Mouse (Mus musculus) myocyte (in vitro differentiated cells): Measurements from ENCODE around the gene Dcp1a. TPM values are rescaled to one million over a fixed set of nuclear protein-coding genes. Genes with fewer than 3 reads are reported as not detected.

Source experiments
- H3K27me3 ChIP-seq: one replicate; pipeline ENCODE4 v1.6.1; 2011; ENCODE audit not compliant: control insufficient read depth, insufficient read depth, insufficient read length
- H3K36me3 ChIP-seq: one replicate; pipeline ENCODE4 v1.6.1; 2011; ENCODE audit not compliant: control insufficient read depth, insufficient read depth
- H3K4me2 ChIP-seq: one replicate; pipeline ENCODE4 v1.6.1; 2011; ENCODE audit warnings: low read depth, control low read depth
- H3K4me3 ChIP-seq: one replicate; pipeline ENCODE4 v1.5.1; 2011; ENCODE audit warnings: mild to moderate bottlenecking, control low read depth, moderate library complexity
- H3K79me2 ChIP-seq: one replicate; pipeline ENCODE4 v1.6.1; 2011; ENCODE audit not compliant: control insufficient read depth, insufficient read depth
- H3ac ChIP-seq: one replicate; pipeline ENCODE4 v1.6.1; 2011; ENCODE audit not compliant: control insufficient read depth, insufficient read length
- CEBPB ChIP-seq: IDR thresholded peaks from 2 replicates; pipeline ENCODE4 v1.6.1; 2011; ENCODE audit warnings: mild to moderate bottlenecking, moderate library complexity; ENCODE audit not compliant: poor library complexity, insufficient read depth, severe bottlenecking
- E2F4 ChIP-seq: IDR thresholded peaks from one replicate; pipeline ENCODE4 v1.6.1; 2011; ENCODE audit warnings: mild to moderate bottlenecking, control low read depth, moderate library complexity; ENCODE audit not compliant: insufficient read depth
- MAX ChIP-seq: IDR thresholded peaks from one replicate; pipeline ENCODE4 v1.6.1; 2011; ENCODE audit warnings: low read depth, mild to moderate bottlenecking, control low read depth
- MYOD1 ChIP-seq, 3 experiments: IDR thresholded peaks; one replicate each; pipeline ENCODE4 v1.6.1; 2011; ENCODE audit warnings: control low read depth in 2 of 3, low read depth in 2 of 3, mild to moderate bottlenecking in 2 of 3, moderate library complexity in 1 of 3; ENCODE audit not compliant: insufficient read length in 2 of 3, control insufficient read depth in 1 of 3
- MYOG ChIP-seq, 3 experiments: IDR thresholded peaks; one replicate each; pipeline ENCODE4 v1.6.1; 2011; ENCODE audit warnings: control low read depth in 2 of 3, low read depth in 2 of 3, mild to moderate bottlenecking in 2 of 3; ENCODE audit not compliant: insufficient read length in 2 of 3, control insufficient read depth in 1 of 3, insufficient read depth in 1 of 3
- POLR2A ChIP-seq: IDR thresholded peaks from one replicate; pipeline ENCODE4 v1.6.1; 2011; ENCODE audit warnings: low read depth, mild to moderate bottlenecking, control low read depth, moderate library complexity; ENCODE audit not compliant: insufficient read length
- POLR2AphosphoS2 ChIP-seq: IDR thresholded peaks from one replicate; pipeline ENCODE4 v1.6.1; 2011; ENCODE audit warnings: low read depth, control low read depth; ENCODE audit not compliant: insufficient read length
- REST ChIP-seq: IDR thresholded peaks from one replicate; pipeline ENCODE4 v1.6.1; 2011; ENCODE audit warnings: mild to moderate bottlenecking, control low read depth, moderate library complexity; ENCODE audit not compliant: insufficient read depth, insufficient read length
- SRF ChIP-seq: IDR thresholded peaks from one replicate; pipeline ENCODE4 v1.6.1; 2011; ENCODE audit warnings: low read depth; ENCODE audit not compliant: control insufficient read depth, insufficient read length
- TCF12 ChIP-seq: IDR thresholded peaks from one replicate; pipeline ENCODE4 v1.6.1; 2011; ENCODE audit warnings: mild to moderate bottlenecking, control low read depth; ENCODE audit not compliant: poor library complexity, insufficient read depth, severe bottlenecking
- TCF3 ChIP-seq: IDR thresholded peaks from one replicate; pipeline ENCODE4 v1.6.1; 2011; ENCODE audit warnings: low read depth, control low read depth; ENCODE audit not compliant: insufficient read length
- polyA plus RNA-seq: library from polyadenylated mRNA; unstranded; fragments of >200 nt; fragmentation: generic; extraction: Trizol; gene quantifications from one replicate; pipeline ENCODE4 v1.2.1, GENCODE M21; 2012; ENCODE audit warnings: missing spikeins

The Dcp1a gene
- polyA plus RNA-seq, 1 experiment: 7.2 TPM

- TF ChIP-seq POLR2AphosphoS2 (no peak), E2F4 (no peak), MYOG (IDR thresholded peaks at IDR 0.05; ENCODE audit: control insufficient read depth in 1 of 3, insufficient read depth in 1 of 3, insufficient read length in 2 of 3, low read depth in 2 of 3) (no peak), MYOD1 (IDR thresholded peaks at IDR 0.05; ENCODE audit: control insufficient read depth in 1 of 3, insufficient read length in 2 of 3, low read depth in 2 of 3) (no peak), CEBPB (no peak), POLR2A (no peak), MAX (no peak), REST (no peak)
These were observed 85.1 kb downstream of the Dcp1a start for GRCm38 (mm10) chr14:30564451-30564850.

GRCm38 (mm10) chr14:30566317-30566716 is 87.0 kb downstream of the Dcp1a start:
- peaks cover 40% of the 10 kb centered on the region for H3K36me3 ChIP-seq
- no peak for TF ChIP-seq MAX
- TF ChIP-seq POLR2A: no peak
- no peak for TF ChIP-seq SRF
- no peak for TF ChIP-seq MYOD1 (IDR thresholded peaks at IDR 0.05; ENCODE audit: control insufficient read depth in 1 of 3, insufficient read length in 2 of 3, low read depth in 2 of 3)
- TF ChIP-seq CEBPB: no peak
- TF ChIP-seq E2F4: no peak
- TF ChIP-seq TCF3: no peak
- TF ChIP-seq REST: no peak
- no peaks in the 10 kb centered on the region for H3K27me3 ChIP-seq
- no peaks in the 10 kb centered on the region for H3K79me2 ChIP-seq
- H3K4me2 ChIP-seq: no peak overlapping the region
- no peak overlapping the region for H3ac ChIP-seq
- H3K4me3 ChIP-seq: no peak overlapping the region

More at GRCm38 (mm10) chr14:30564451-30564850, 85.1 kb downstream of the Dcp1a start:
- H3K4me2 ChIP-seq: no peak overlapping the region
- no peak overlapping the region for H3K4me3 ChIP-seq
- no peaks in the 10 kb centered on the region for H3K27me3 ChIP-seq
- H3ac ChIP-seq: no peak overlapping the region
- peaks cover 36% of the 10 kb centered on the region for H3K36me3 ChIP-seq
- H3K79me2 ChIP-seq: no peaks in the 10 kb centered on the region

- no peak overlapping the region for H3K4me2 ChIP-seq
- H3ac ChIP-seq: no peak overlapping the region
- H3K79me2 ChIP-seq: no peaks in the 10 kb centered on the region
- no peak overlapping the region for H3K4me3 ChIP-seq
- peaks cover 47% of the 10 kb centered on the region for H3K36me3 ChIP-seq
- no peaks in the 10 kb centered on the region for H3K27me3 ChIP-seq
- no peak for TF ChIP-seq POLR2AphosphoS2
- TF ChIP-seq CEBPB: no peak
- TF ChIP-seq E2F4: no peak
- no peak for TF ChIP-seq SRF
- TF ChIP-seq MYOD1 (IDR thresholded peaks at IDR 0.05; ENCODE audit: control insufficient read depth in 1 of 3, insufficient read length in 2 of 3, low read depth in 2 of 3): no peak
- TF ChIP-seq MAX: no peak
- no peak for TF ChIP-seq TCF3
- TF ChIP-seq TCF12: no peak
- TF ChIP-seq MYOG (IDR thresholded peaks at IDR 0.05; ENCODE audit: control insufficient read depth in 1 of 3, insufficient read depth in 1 of 3, insufficient read length in 2 of 3, low read depth in 2 of 3): no peak
- TF ChIP-seq REST: no peak
- no peak for TF ChIP-seq POLR2A
These were observed 88.7 kb downstream of the Dcp1a start for GRCm38 (mm10) chr14:30568016-30568415.

GRCm38 (mm10) chr14:30570303-30570702 is 91.0 kb downstream of the Dcp1a start:
- H3ac ChIP-seq: no peak overlapping the region
- TF ChIP-seq E2F4: no peak
- peak in 1 of 3 experiments; percentile 56 for TF ChIP-seq MYOG (IDR thresholded peaks at IDR 0.05; ENCODE audit: control insufficient read depth in 1 of 3, insufficient read depth in 1 of 3, insufficient read length in 2 of 3, low read depth in 2 of 3)
- TF ChIP-seq TCF3: no peak
- TF ChIP-seq MAX: no peak
- TF ChIP-seq MYOD1 (IDR thresholded peaks at IDR 0.05; ENCODE audit: control insufficient read depth in 1 of 3, insufficient read length in 2 of 3, low read depth in 2 of 3): peak in 2 of 3 experiments; percentile 91 to 92

GRCm38 (mm10) chr14:30572253-30572652 is 92.9 kb downstream of the Dcp1a start:
- Histone ChIP-seq H3ac (no peak overlapping the region), H3K36me3 (peaks cover 32% of the 10 kb centered on the region), H3K4me2 (no peak overlapping the region), H3K4me3 (no peak overlapping the region), H3K27me3 (no peaks in the 10 kb centered on the region), H3K79me2 (no peaks in the 10 kb centered on the region)
- TF ChIP-seq POLR2AphosphoS2: no peak
- no peak for TF ChIP-seq TCF12
- no peak for TF ChIP-seq SRF
- no peak for TF ChIP-seq TCF3
- no peak for TF ChIP-seq CEBPB
- TF ChIP-seq REST: no peak
- no peak for TF ChIP-seq MAX
- TF ChIP-seq E2F4: no peak

More at GRCm38 (mm10) chr14:30570303-30570702, 91.0 kb downstream of the Dcp1a start:
- H3K27me3 ChIP-seq: no peaks in the 10 kb centered on the region
- no peaks in the 10 kb centered on the region for H3K79me2 ChIP-seq
- H3K36me3 ChIP-seq: peaks cover 48% of the 10 kb centered on the region
- H3K4me3 ChIP-seq: no peak overlapping the region
- H3K4me2 ChIP-seq: no peak overlapping the region
